Comparison of ENCODE assay signal across 13 mouse cellular contexts in the genomic region with DNA sequence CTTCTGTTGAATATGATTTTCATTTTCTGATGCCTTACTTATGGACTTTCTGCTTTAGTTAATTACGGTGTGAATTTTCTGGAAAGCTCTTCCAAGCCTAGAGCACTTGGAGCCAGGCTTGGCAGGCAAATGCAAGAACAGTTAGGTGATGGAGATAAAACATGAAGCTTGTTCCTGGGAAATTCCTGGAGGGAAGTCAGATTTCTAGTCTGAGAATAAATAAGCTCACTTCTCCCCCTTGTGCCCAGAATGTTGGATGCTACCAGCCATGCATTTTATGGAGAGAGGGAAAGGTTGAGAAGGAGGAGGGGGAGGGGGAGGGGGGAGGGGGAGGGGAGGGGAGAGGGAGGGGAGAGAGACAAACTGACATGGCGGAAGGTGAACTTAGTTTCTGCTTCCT. TPM values are rescaled to one million over a fixed set of nuclear protein-coding genes. Genes with fewer than 3 reads are reported as not detected.
DNase-seq lines count a peak whose midpoint lies in the region; ATAC-seq lines count a peak whose summit lies in the region.
"Had no signal": no experiment of that assay in that cellular context is flagged by ENCODE, and none has a peak within 500 bp of the region (broad histone marks: within the 10 kb centered on the region; RNA-seq: fewer than 3 reads in every experiment).

No protein-coding gene starts in this region.

- H3K4me3 ChIP-seq in intestine, embryonic 16.5 days (ENCODE audit: low read length) = no peak overlapping the region
- H3K4me3 ChIP-seq: intestine, embryonic 15.5 days had no signal

- no peaks in the 10 kb centered on the region for H3K9me3 ChIP-seq in intestine, embryonic 16.5 days (ENCODE audit: control insufficient read depth, low read length)
- H3K9me3 ChIP-seq: intestine, embryonic 15.5 days had no signal

- no peaks in the 10 kb centered on the region for H3K27me3 ChIP-seq in intestine, embryonic 16.5 days (replicated peaks; ENCODE audit: control insufficient read depth, insufficient read depth, low read length)
- H3K27me3 ChIP-seq: CH12.LX; intestine, embryonic 15.5 days had no signal

- no peaks in the 10 kb centered on the region for H3K4me1 ChIP-seq in intestine, embryonic 16.5 days (ENCODE audit: control insufficient read depth, insufficient read depth, low read length)
- H3K4me1 ChIP-seq: intestine, embryonic 15.5 days had no signal

- H3K36me3 ChIP-seq in intestine, embryonic 16.5 days (ENCODE audit: control insufficient read depth, insufficient read depth, low read length) = no peaks in the 10 kb centered on the region
- H3K36me3 ChIP-seq: intestine, embryonic 15.5 days had no signal

- ATAC-seq in intestine, embryonic 16.5 days = no peak
- ATAC-seq: intestine, embryonic 15.5 days had no signal

- WGBS in intestine, embryonic 16.5 days = 90% methylated on average over 2 of the region's 2 CpGs

- peak; percentile 13 to 40 for DNase-seq in layer of hippocampus, adult 18-20 months (ENCODE audit: low spot score in 2 of 2)
- no peak for DNase-seq in layer of hippocampus, adult 9-10 months (ENCODE audit: low spot score)
- DNase-seq in 3T3-L1 (ENCODE audit: low read depth, low spot score) (peak; percentile 63), R1 (ENCODE audit: low read depth, low spot score) (peak; percentile 50)
- peak; percentile 77 to 85 for DNase-seq in cerebellum, postnatal 10 days
- DNase-seq in adrenal gland, postnatal 10 days = no peak
- no peak for DNase-seq in lung, postnatal 36 days
- DNase-seq: gastrocnemius, postnatal 25 days had no signal

- no peak overlapping the region for H3K4me2 ChIP-seq in intestine, embryonic 16.5 days (ENCODE audit: low read depth, low read length)
- H3K4me2 ChIP-seq: intestine, embryonic 15.5 days; liver, embryonic 11.5 days had no signal

- no peak overlapping the region for H3K9ac ChIP-seq in intestine, embryonic 16.5 days (ENCODE audit: low read depth, low read length)
- H3K9ac ChIP-seq: intestine, embryonic 15.5 days had no signal

- no peak overlapping the region for H3K27ac ChIP-seq in intestine, embryonic 16.5 days (ENCODE audit: low read length)
- H3K27ac ChIP-seq: intestine, embryonic 15.5 days had no signal

RNA-seq across cellular contexts. Expression of gene Rgs17, which starts 17.8 kb away (rescaled TPM):
- total RNA-seq in layer of hippocampus, adult 18-20 months (2021) = 10 to 100 TPM; 31.0 to 34.5 TPM
- polyA plus RNA-seq in intestine, embryonic 16.5 days (2015; fragmentation: Nextera tagmentation; extraction: Ambion mirVana) = 0.98 and 1.6 TPM in 2 replicates
- 1 to 10 TPM; 1.1 to 1.8 TPM for total RNA-seq in adrenal gland, postnatal 10 days (2021)
- total RNA-seq: CH12.LX; megakaryocyte progenitor cell, adult 5-6 weeks had no signal

Comparison
In these comparisons a context has a peak if more than half of its experiments do, and no peak if none do; other contexts are left out.
1. DNase-seq: peak in layer of hippocampus, adult 18-20 months (2 of 2), 3T3-L1 (single experiment), R1 (single experiment) and cerebellum, postnatal 10 days (2 of 2); none in layer of hippocampus, adult 9-10 months (single experiment), adrenal gland, postnatal 10 days (single experiment) and lung, postnatal 36 days (single experiment).
2. RNA of gene Rgs17, which starts 17.8 kb away (total RNA-seq): 31.0 to 34.5 TPM in layer of hippocampus, adult 18-20 months; 1.1 to 1.8 TPM in adrenal gland, postnatal 10 days; every median in the first group is over 10 times any median in the second.